Mouse (Mus musculus): Measurements from ENCODE around the gene Akap6.

The Akap6 gene

GRCm38 (mm10) chr12:53040634-53041033 lies 341.5 kb downstream of the Akap6 start:
- no peak for DNase-seq (ENCODE audit: low spot score)

GRCm38 (mm10) chr12:53042739-53043138 lies 343.6 kb downstream of the Akap6 start:
- peak; percentile 8 for DNase-seq (ENCODE audit: low spot score)

- DNase-seq (ENCODE audit: low spot score) = no peak
These were observed 358.4 kb downstream of the Akap6 start for GRCm38 (mm10) chr12:53057606-53058005.

GRCm38 (mm10) chr12:53060903-53061302 lies 361.7 kb downstream of the Akap6 start:
- DNase-seq (ENCODE audit: low spot score) = no peak

GRCm38 (mm10) chr12:53061466-53062124 lies 362.4 kb downstream of the Akap6 start:
- no peak for DNase-seq (ENCODE audit: low spot score)

- no peak for DNase-seq (ENCODE audit: low spot score)
These were observed 363.8 kb downstream of the Akap6 start for GRCm38 (mm10) chr12:53063003-53063402.

- no peak for DNase-seq (ENCODE audit: low spot score)
These were observed 365.1 kb downstream of the Akap6 start for GRCm38 (mm10) chr12:53064241-53064760.

GRCm38 (mm10) chr12:53065031-53065785 lies 366.0 kb downstream of the Akap6 start:
- no peak for DNase-seq (ENCODE audit: low spot score)

- DNase-seq (ENCODE audit: low spot score) = no peak
These were observed 367.1 kb downstream of the Akap6 start for GRCm38 (mm10) chr12:53066321-53066720.

GRCm38 (mm10) chr12:53070907-53071306 lies 371.7 kb downstream of the Akap6 start:
- no peak for DNase-seq (ENCODE audit: low spot score)

GRCm38 (mm10) chr12:53076595-53077400 lies 377.6 kb downstream of the Akap6 start:
- no peak for DNase-seq (ENCODE audit: low spot score)

- no peak for DNase-seq (ENCODE audit: low spot score)
These were observed 386.6 kb downstream of the Akap6 start for GRCm38 (mm10) chr12:53085789-53086188.

- DNase-seq (ENCODE audit: low spot score) = no peak
These were observed 413.1 kb downstream of the Akap6 start for GRCm38 (mm10) chr12:53112276-53112675.

GRCm38 (mm10) chr12:53119352-53119751 lies 420.2 kb downstream of the Akap6 start:
- no peak for DNase-seq (ENCODE audit: low spot score)

- no peak for DNase-seq (ENCODE audit: low spot score)
These were observed 424.9 kb downstream of the Akap6 start for GRCm38 (mm10) chr12:53124131-53124530.

- no peak for DNase-seq (ENCODE audit: low spot score)
These were observed 425.5 kb downstream of the Akap6 start for GRCm38 (mm10) chr12:53124696-53125095.

GRCm38 (mm10) chr12:53125286-53125685 lies 426.1 kb downstream of the Akap6 start:
- DNase-seq (ENCODE audit: low spot score) = no peak

GRCm38 (mm10) chr12:53134196-53134595 lies 435.0 kb downstream of the Akap6 start:
- no peak for DNase-seq (ENCODE audit: low spot score)

GRCm38 (mm10) chr12:53137331-53137730 lies 438.1 kb downstream of the Akap6 start:
- no peak for DNase-seq (ENCODE audit: low spot score)

GRCm38 (mm10) chr12:53144122-53144695 lies 445.0 kb downstream of the Akap6 start:
- no peak for DNase-seq (ENCODE audit: low spot score)

GRCm38 (mm10) chr12:53144760-53145159 lies 445.6 kb downstream of the Akap6 start:
- no peak for DNase-seq (ENCODE audit: low spot score)

- DNase-seq (ENCODE audit: low spot score) = no peak
These were observed 446.3 kb downstream of the Akap6 start for GRCm38 (mm10) chr12:53145516-53145915.
